Mouse (Mus musculus) liver, adult (tissue): ENCODE measurements around the gene Npas3.

ENCODE experiments used
- GATA4 ChIP-seq: IDR thresholded peaks from 2 replicates; pipeline ENCODE4 v1.6.1; 2014; ENCODE audit warnings: mild to moderate bottlenecking, low read length; ENCODE audit not compliant: insufficient replicate concordance

Gene Npas3

GRCm38 (mm10) chr12:53862281-53862680 lies 613.8 kb downstream of the Npas3 start:
- no peak for TF ChIP-seq GATA4

- TF ChIP-seq GATA4, result no peak
Measured at GRCm38 (mm10) chr12:53864436-53865136, 616.1 kb downstream of the Npas3 start.

GRCm38 (mm10) chr12:53865691-53866090 lies 617.2 kb downstream of the Npas3 start:
- TF ChIP-seq GATA4, result no peak

GRCm38 (mm10) chr12:53869981-53870380 lies 621.5 kb downstream of the Npas3 start:
- TF ChIP-seq GATA4, result no peak

- no peak for TF ChIP-seq GATA4
Measured at GRCm38 (mm10) chr12:53875226-53875625, 626.7 kb downstream of the Npas3 start.

GRCm38 (mm10) chr12:53876693-53877092 lies 628.2 kb downstream of the Npas3 start:
- no peak for TF ChIP-seq GATA4

- TF ChIP-seq GATA4, result no peak
Measured at GRCm38 (mm10) chr12:53881684-53882083, 633.2 kb downstream of the Npas3 start.

GRCm38 (mm10) chr12:53882863-53883262 lies 634.4 kb downstream of the Npas3 start:
- no peak for TF ChIP-seq GATA4

GRCm38 (mm10) chr12:53888624-53889023 lies 640.1 kb downstream of the Npas3 start:
- no peak for TF ChIP-seq GATA4

- TF ChIP-seq GATA4, result no peak
Measured at GRCm38 (mm10) chr12:53895909-53896308, 647.4 kb downstream of the Npas3 start.

- no peak for TF ChIP-seq GATA4
Measured at GRCm38 (mm10) chr12:53908761-53909160, 660.3 kb downstream of the Npas3 start.

GRCm38 (mm10) chr12:53910192-53910591 lies 661.7 kb downstream of the Npas3 start:
- no peak for TF ChIP-seq GATA4

GRCm38 (mm10) chr12:53922153-53922552 lies 673.7 kb downstream of the Npas3 start:
- no peak for TF ChIP-seq GATA4

- no peak for TF ChIP-seq GATA4
Measured at GRCm38 (mm10) chr12:53948826-53949225, 700.3 kb downstream of the Npas3 start.

- no peak for TF ChIP-seq GATA4
Measured at GRCm38 (mm10) chr12:53962004-53962403, 713.5 kb downstream of the Npas3 start.

- TF ChIP-seq GATA4, result no peak
Measured at GRCm38 (mm10) chr12:53963534-53963933, 715.1 kb downstream of the Npas3 start.
